Mouse (Mus musculus) liver, embryonic 14.5 days (tissue): ENCODE measurements around the gene Gm19345. TPM values are rescaled to one million over a fixed set of nuclear protein-coding genes. Genes with fewer than 3 reads are reported as not detected.
A peak's percentile ranks its signal among the peaks of the same experiment; 100 is the strongest.

ENCODE experiments used
- ATAC-seq: fragments of 200-750 bp; cut with Nextera tagmentation; 2 replicates; pipeline ENCODE4 v1.8.0; 2017; ENCODE audit warnings: moderate number of reproducible peaks, mild to moderate bottlenecking, moderate library complexity; ENCODE audit not compliant: insufficient read depth
- DNase-seq, 3 experiments: peaks; one replicate each; pipeline ENCODE4 v3.0.0-alpha.2; 2012 to 2013; ENCODE audit warnings: low read depth in 3 of 3, low spot score in 3 of 3
- H3K27ac ChIP-seq: fragments of 300-500 bp; sonication (generic); 2 replicates; pipeline ENCODE4 v1.5.1; 2014; ENCODE audit warnings: moderate library complexity, mild to moderate bottlenecking, control low read depth, inconsistent platforms
- H3K27me3 ChIP-seq: fragments of 300-500 bp; sonication (generic); 2 replicates; pipeline ENCODE4 v1.6.1; 2014; ENCODE audit warnings: mild to moderate bottlenecking, low read length, moderate library complexity; ENCODE audit not compliant: control insufficient read depth, insufficient read depth
- H3K36me3 ChIP-seq: fragments of 300-500 bp; sonication (generic); replicated peaks from 2 replicates; pipeline ENCODE4 v1.6.1; 2014; ENCODE audit warnings: low read depth; ENCODE audit not compliant: control insufficient read depth, insufficient read depth
- H3K4me1 ChIP-seq, 2 experiments: fragments of 200-500 bp in 1 of 2; fragments of 300-500 bp in 1 of 2; sonication (generic) in 1 of 2; replicated peaks; 2 replicates each; pipeline ENCODE4 v1.6.1; 2012 to 2014; ENCODE audit warnings: antibody characterized with exemption in 1 of 2, inconsistent platforms in 1 of 2, low read length in 1 of 2; ENCODE audit not compliant: control insufficient read depth in 2 of 2, insufficient read depth in 2 of 2
- H3K4me2 ChIP-seq: fragments of 300-500 bp; sonication (generic); 2 replicates; pipeline ENCODE4 v1.6.1; 2014; ENCODE audit warnings: low read depth, mild to moderate bottlenecking, control low read depth, moderate library complexity
- H3K4me3 ChIP-seq, 2 experiments: fragments of 200-500 bp in 1 of 2; fragments of 300-500 bp in 1 of 2; sonication (generic) in 1 of 2; 2 replicates each; pipeline ENCODE4 v1.5.1; 2012 to 2014; ENCODE audit warnings: low read depth in 2 of 2, low read length in 2 of 2, mild to moderate bottlenecking in 2 of 2, control low read depth in 1 of 2, inconsistent platforms in 1 of 2, moderate library complexity in 1 of 2; ENCODE audit not compliant: insufficient read depth in 1 of 2
- H3K9ac ChIP-seq: fragments of 300-500 bp; sonication (generic); replicated peaks from 2 replicates; pipeline ENCODE4 v1.6.1; 2014; ENCODE audit warnings: mild to moderate bottlenecking, control low read depth, moderate library complexity
- H3K9me3 ChIP-seq: fragments of 300-500 bp; sonication (generic); 2 replicates; pipeline ENCODE4 v1.6.1; 2016; ENCODE audit warnings: low read length, mixed read lengths; ENCODE audit not compliant: control insufficient read depth
- CTCF ChIP-seq: IDR thresholded peaks from 2 replicates; pipeline ENCODE4 v1.5.1; 2016; ENCODE audit warnings: antibody characterized with exemption, low read depth, control low read depth
- EP300 ChIP-seq: IDR thresholded peaks from 2 replicates; pipeline ENCODE4 v1.6.1; 2016; ENCODE audit warnings: antibody characterized with exemption, low read depth
- WGBS: fragments of 180-500 bp; shearing (Covaris S2); extraction: QIAGEN DNeasy Blood & Tissue Kit; methylation state at CpG from one replicate; pipeline ENCODE4 v1.1.7; 2014; ENCODE audit not compliant: insufficient replicate concordance; 5-methylcytosine and 5-hydroxymethylcytosine counted together
- polyA plus RNA-seq, 2 experiments: library from polyadenylated mRNA; depleted of rRNA in 1 of 2; stranded (reverse) in 1 of 2; unstranded in 1 of 2; fragments of >200 nt; fragmentation: Nextera tagmentation in 1 of 2; extraction: Ambion mirVana in 1 of 2; gene quantifications; 2 replicates each; pipeline versions ENCODE4 v1.2.1 to v1.2.3; 2012 to 2014

The Gm19345 gene
- polyA plus RNA-seq, 2 experiments = not detected

- Histone ChIP-seq H3K4me3 (no peak overlapping the region), H3K36me3 (no peaks in the 10 kb centered on the region), H3K27ac (no peak overlapping the region), H3K9ac (no peak overlapping the region), H3K4me1 (peaks cover 0 to 21% of the 10 kb centered on the region in 2 experiments; a peak in 2 of 4 replicates), H3K27me3 (peaks cover 14% of the 10 kb centered on the region), H3K4me2 (no peak overlapping the region), H3K9me3 (no peaks in the 10 kb centered on the region)
- WGBS = 54% methylated on average over 6 of the region's 6 CpGs
- ATAC-seq (no peak), DNase-seq (no peak)
- TF ChIP-seq CTCF = no peak
- TF ChIP-seq EP300 = no peak
Measured at GRCm38 (mm10) chr7:19826756-19827155, 25.0 kb upstream of the Gm19345 start.

- Histone ChIP-seq H3K4me2 (no peak overlapping the region), H3K9ac (no peak overlapping the region), H3K27ac (no peak overlapping the region), H3K27me3 (no peaks in the 10 kb centered on the region), H3K9me3 (no peaks in the 10 kb centered on the region), H3K4me1 (peaks cover 0 to 9% of the 10 kb centered on the region in 2 experiments; a peak in 2 of 4 replicates), H3K36me3 (no peaks in the 10 kb centered on the region), H3K4me3 (no peak overlapping the region)
- DNase-seq (no peak), ATAC-seq (no peak)
- 61% methylated on average over 3 of the region's 3 CpGs for WGBS
- no peak for TF ChIP-seq EP300
- TF ChIP-seq CTCF = no peak
Measured at GRCm38 (mm10) chr7:19829694-19830093, 22.1 kb upstream of the Gm19345 start.

DNA sequence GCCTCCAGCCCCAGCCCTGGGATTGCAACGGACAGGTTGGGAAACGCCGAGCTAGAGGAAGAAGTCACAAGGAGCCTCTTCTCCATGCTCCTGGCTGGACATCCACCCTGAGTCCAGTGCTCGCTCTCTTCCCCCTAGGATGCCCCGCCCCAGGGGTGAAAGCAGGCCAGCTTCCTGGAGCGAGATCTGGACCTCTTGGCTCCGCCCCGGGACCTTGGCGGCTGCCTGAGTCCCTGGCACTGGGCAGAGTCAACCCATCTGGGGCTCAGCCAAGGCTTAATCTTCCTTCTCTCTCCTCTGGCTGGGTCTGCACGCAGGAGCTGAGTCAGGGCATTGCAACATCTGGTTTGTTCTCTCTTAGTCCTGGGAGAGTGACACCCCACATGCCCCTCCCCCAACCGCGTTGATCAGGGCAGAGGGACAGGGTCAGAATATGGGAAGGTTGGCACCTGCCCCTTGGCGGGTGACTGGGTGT is 21.1 kb upstream of the Gm19345 start:
- Histone ChIP-seq H3K9me3 (no peaks in the 10 kb centered on the region), H3K4me3 (no peak overlapping the region), H3K27ac (no peak overlapping the region), H3K4me2 (peak overlapping the region; percentile 6; the same call in 1 of the 2 replicates), H3K9ac (no peak overlapping the region), H3K27me3 (no peaks in the 10 kb centered on the region), H3K4me1 (peaks cover 0 to 5% of the 10 kb centered on the region in 2 experiments; a peak in 2 of 4 replicates), H3K36me3 (no peaks in the 10 kb centered on the region)
- TF ChIP-seq EP300 (no peak), CTCF (no peak)
- ATAC-seq (peak; percentile 70), DNase-seq (no peak)
- WGBS = 18% methylated on average over 13 of the region's 13 CpGs

- no peaks in the 10 kb centered on the region for H3K36me3 ChIP-seq
Measured at GRCm38 (mm10) chr7:19831837-19832236, 20.0 kb upstream of the Gm19345 start.

DNA sequence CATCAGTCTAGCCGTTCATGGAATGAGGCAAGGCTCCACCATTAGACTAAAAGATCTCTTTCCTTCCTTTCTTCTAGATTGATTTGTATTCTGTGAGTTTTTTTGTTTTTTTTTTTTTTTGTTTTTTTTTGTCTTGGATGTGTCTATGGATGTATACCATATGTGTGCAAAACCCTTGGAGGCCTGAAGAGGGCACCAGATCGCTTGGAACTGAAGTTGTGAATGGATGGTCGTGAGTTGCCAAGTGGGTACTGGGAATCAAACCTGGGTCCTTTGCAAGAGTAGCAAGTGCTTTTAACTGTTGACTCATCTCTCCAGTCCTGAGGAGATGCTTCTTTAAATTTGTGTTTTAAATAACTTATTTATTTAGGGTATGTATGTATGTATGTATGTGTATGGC is 17.7 kb upstream of the Gm19345 start:
- WGBS = 46% methylated on average over 3 of the region's 3 CpGs
- no peak overlapping the region for H3K4me2 ChIP-seq
- no peaks in the 10 kb centered on the region for H3K36me3 ChIP-seq
- H3K4me3 ChIP-seq = no peak overlapping the region
- H3K9ac ChIP-seq = no peak overlapping the region
- peaks cover 0 to 5% of the 10 kb centered on the region in 2 experiments; a peak in 2 of 4 replicates for H3K4me1 ChIP-seq
- no peaks in the 10 kb centered on the region for H3K27me3 ChIP-seq
- TF ChIP-seq EP300 (no peak), CTCF (peak; percentile 23; the same call in 1 of the 2 replicates)
- no peak overlapping the region for H3K27ac ChIP-seq
- no peak for ATAC-seq
- no peaks in the 10 kb centered on the region for H3K9me3 ChIP-seq
- DNase-seq = no peak

More at GRCm38 (mm10) chr7:19831837-19832236, 20.0 kb upstream of the Gm19345 start:
- Histone ChIP-seq H3K4me1 (peaks cover 0 to 5% of the 10 kb centered on the region in 2 experiments; a peak in 2 of 4 replicates), H3K9ac (no peak overlapping the region), H3K9me3 (no peaks in the 10 kb centered on the region), H3K4me3 (no peak overlapping the region), H3K4me2 (no peak overlapping the region), H3K27me3 (no peaks in the 10 kb centered on the region), H3K27ac (no peak overlapping the region)
- WGBS = 47% methylated on average over 9 of the region's 9 CpGs
- DNase-seq = no peak
- no peak for ATAC-seq
- TF ChIP-seq EP300 (no peak), CTCF (no peak)
